Mouse (Mus musculus) liver, embryonic 15.5 days (tissue): ENCODE data around the gene Speer4b. TPM values are rescaled to one million over a fixed set of nuclear protein-coding genes. Genes with fewer than 3 reads are reported as not detected.

Experiments
- ATAC-seq: fragments of 200-750 bp; cut with Nextera tagmentation; 2 replicates; pipeline ENCODE4 v1.8.0; 2017; ENCODE audit warnings: moderate number of reproducible peaks, mild to moderate bottlenecking, moderate library complexity; ENCODE audit not compliant: insufficient read depth
- H3K27ac ChIP-seq: fragments of 300-500 bp; sonication (generic); replicated peaks from 2 replicates; pipeline ENCODE4 v1.5.1; 2015; ENCODE audit warnings: mild to moderate bottlenecking, inconsistent platforms
- H3K27me3 ChIP-seq: fragments of 300-500 bp; sonication (generic); 2 replicates; pipeline ENCODE4 v1.6.1; 2015; ENCODE audit warnings: mild to moderate bottlenecking, inconsistent platforms
- H3K36me3 ChIP-seq: fragments of 300-500 bp; sonication (generic); replicated peaks from 2 replicates; pipeline ENCODE4 v1.6.1; 2015; ENCODE audit warnings: moderate library complexity, mild to moderate bottlenecking, inconsistent platforms
- H3K4me1 ChIP-seq: fragments of 300-500 bp; sonication (generic); replicated peaks from 2 replicates; pipeline ENCODE4 v1.6.1; 2015; ENCODE audit warnings: inconsistent platforms
- H3K4me2 ChIP-seq: fragments of 300-500 bp; sonication (generic); 2 replicates; pipeline ENCODE4 v1.6.1; 2015; ENCODE audit warnings: moderate library complexity, mild to moderate bottlenecking, inconsistent platforms
- H3K4me3 ChIP-seq: fragments of 300-500 bp; sonication (generic); replicated peaks from 2 replicates; pipeline ENCODE4 v1.5.1; 2015; ENCODE audit warnings: mild to moderate bottlenecking, inconsistent platforms
- H3K9ac ChIP-seq: fragments of 300-500 bp; sonication (generic); 2 replicates; pipeline ENCODE4 v1.6.1; 2015; ENCODE audit warnings: moderate library complexity, mild to moderate bottlenecking, inconsistent platforms
- H3K9me3 ChIP-seq: fragments of 300-500 bp; sonication (generic); replicated peaks from 2 replicates; pipeline ENCODE4 v1.6.1; 2016; ENCODE audit warnings: inconsistent platforms
- WGBS: fragments of 180-500 bp; shearing (Covaris S2); methylation state at CpG from one replicate; pipeline ENCODE4 v1.1.7; 2015; ENCODE audit warnings: mixed read lengths; ENCODE audit not compliant: insufficient replicate concordance; 5-methylcytosine and 5-hydroxymethylcytosine counted together
- polyA plus RNA-seq: library from polyadenylated mRNA; unstranded; fragments of >200 nt; fragmentation: Nextera tagmentation; extraction: Ambion mirVana; gene quantifications from 2 replicates; pipeline ENCODE4 v1.2.1, GENCODE M21; 2015

Gene Speer4b
- polyA plus RNA-seq, 1 experiment from 2014 or later, result not detected

DNA sequence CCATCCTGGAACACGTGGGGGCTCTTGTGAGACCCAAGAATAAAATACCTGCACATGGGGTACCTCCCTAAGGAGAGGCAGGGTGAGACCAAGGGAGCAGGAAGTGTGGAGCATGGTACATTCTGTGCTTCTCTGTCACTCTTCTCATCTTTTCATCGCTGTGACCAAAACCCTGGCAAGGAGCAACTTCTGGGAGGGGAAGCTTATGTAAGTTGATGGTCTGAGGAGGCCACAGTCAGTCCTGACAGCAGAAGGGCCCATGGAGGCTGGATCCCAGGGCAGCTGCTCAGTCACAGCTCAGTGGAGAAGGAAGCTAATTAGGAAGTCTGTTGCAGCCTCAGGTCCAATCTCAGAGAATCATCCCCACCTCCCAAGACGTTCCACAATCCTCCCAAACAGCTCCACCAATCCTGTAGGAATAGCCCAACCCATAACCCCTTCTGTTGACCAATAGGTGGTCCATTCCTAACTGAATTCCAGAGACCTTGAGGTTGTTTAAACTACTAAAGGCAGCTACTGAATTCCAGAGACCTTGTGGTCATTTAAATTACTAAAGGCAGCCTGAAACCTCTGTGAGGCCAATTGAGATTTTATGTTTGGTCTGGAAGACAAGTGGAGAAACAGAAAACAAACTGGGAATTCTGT is 47.9 kb downstream of the Speer4b start:
- no peaks in the 10 kb centered on the region for H3K9me3 ChIP-seq
- H3K27me3 ChIP-seq, result no peaks in the 10 kb centered on the region
- no peak overlapping the region for H3K4me2 ChIP-seq
- H3K9ac ChIP-seq, result no peak overlapping the region
- 21% methylated on average over 3 of the region's 3 CpGs for WGBS
- H3K4me1 ChIP-seq, result no peaks in the 10 kb centered on the region
- ATAC-seq, result no peak
- H3K4me3 ChIP-seq, result no peak overlapping the region
- no peaks in the 10 kb centered on the region for H3K36me3 ChIP-seq
- no peak overlapping the region for H3K27ac ChIP-seq
